Mouse (Mus musculus): ENCODE measurements at regions not wholly inside any gene's neighbourhood (a gene's known extent, or its start where the extent isn't known, plus 50 kb on each side); places are given as distances from the start of the nearest gene placed in this dataset.

DNA sequence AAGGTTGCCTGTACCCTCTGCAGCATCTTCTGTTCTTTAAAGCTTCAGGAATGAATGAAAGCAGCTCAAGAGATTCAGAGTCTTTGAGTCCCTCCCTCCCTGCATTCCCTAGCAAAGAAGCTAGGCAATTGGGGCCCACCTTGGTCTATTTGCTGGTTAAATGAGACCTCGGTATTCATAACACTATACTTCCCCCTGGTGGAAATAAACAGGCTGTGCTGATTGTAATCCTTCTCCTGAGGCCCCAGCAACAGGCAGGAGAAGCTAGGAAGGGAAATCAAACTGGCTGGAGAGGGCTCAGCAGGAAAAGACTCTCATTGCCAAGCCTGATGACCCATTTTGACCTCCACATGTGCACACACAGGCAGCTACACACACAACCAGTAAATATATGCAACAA, 137.1 kb downstream of the Sh3bp4 start:
- ATAC-seq (ENCODE audit: low TSS enrichment), result 0 out of 2 replicates have a peak, but pooled peaks have one; percentile 59

- ATAC-seq (ENCODE audit: low TSS enrichment), result no peak
Measured at GRCm38 (mm10) chr1:89211116-89211515, 140.9 kb downstream of the Sh3bp4 start.

DNA sequence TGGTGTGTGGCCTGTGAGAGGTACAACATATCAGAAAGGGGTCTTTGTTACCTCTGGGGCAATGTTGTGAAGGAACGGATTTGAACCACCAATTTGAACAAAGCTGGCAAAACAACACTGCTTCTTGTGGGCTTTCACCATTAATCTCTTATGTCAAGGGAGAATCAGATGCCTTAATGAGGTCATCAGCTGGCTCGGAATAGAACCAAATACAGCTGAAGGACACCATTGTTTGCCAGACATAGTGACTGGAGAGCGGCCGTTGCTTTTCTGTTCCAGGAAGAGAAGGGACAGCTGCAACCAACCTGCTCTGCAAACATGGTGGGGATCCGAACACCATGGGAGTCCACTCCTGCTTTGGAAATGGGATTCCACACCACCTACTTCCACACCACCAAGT, 158.2 kb downstream of the Sh3bp4 start:
- no peak for ATAC-seq (ENCODE audit: low TSS enrichment)

GRCm38 (mm10) chr1:89231756-89232155, 161.5 kb downstream of the Sh3bp4 start:
- no peak for ATAC-seq (ENCODE audit: low TSS enrichment)

- ATAC-seq (ENCODE audit: low TSS enrichment), result no peak
Measured at GRCm38 (mm10) chr1:89232391-89232790, 162.2 kb downstream of the Sh3bp4 start.

GRCm38 (mm10) chr1:89234895-89235294, 164.7 kb downstream of the Sh3bp4 start:
- ATAC-seq (ENCODE audit: low TSS enrichment), result no peak

- peak; percentile 83 for ATAC-seq (ENCODE audit: low TSS enrichment)
Measured at GRCm38 (mm10) chr1:89235296-89235695, 165.1 kb downstream of the Sh3bp4 start.

DNA sequence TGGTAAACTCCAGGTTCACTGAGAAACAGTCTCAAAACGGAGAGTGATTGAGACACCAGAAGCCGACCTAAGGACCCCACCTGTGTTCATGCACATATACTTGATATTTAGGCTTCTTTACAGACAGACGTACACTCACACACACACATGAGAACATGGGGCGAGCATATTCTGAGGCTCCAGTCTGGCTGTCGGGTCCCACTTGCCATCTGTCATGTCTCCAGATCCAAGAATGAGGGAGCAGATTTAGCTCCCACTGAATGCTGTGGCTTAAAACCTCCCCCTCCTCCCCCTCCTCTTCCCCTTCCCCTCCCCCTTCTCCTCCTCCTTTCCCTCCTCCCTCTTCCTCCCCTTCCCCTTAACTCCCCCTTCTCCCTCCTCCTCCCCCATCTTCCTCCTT, 167.5 kb downstream of the Sh3bp4 start:
- ATAC-seq (ENCODE audit: low TSS enrichment), result no peak

DNA sequence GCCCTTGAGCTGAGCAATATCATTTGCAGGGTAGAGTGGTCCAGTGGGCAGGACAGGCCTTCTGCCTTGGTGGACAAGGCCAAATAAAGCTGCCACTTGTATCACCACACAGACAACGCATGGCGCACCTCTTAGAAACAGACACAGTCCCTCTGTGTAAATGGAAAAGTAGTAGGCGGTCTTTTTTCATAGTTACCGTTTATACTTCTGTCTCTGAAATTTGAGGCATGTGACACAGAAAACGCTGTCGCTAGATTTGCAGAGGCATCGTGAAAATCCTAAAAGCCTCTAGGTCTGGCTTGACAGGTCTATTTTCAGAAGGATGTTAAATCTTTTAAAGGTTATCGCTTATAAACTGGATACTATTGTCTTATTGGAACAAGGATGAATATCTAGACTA, 174.4 kb downstream of the Sh3bp4 start:
- ATAC-seq (ENCODE audit: low TSS enrichment), result peak; percentile 57

DNA sequence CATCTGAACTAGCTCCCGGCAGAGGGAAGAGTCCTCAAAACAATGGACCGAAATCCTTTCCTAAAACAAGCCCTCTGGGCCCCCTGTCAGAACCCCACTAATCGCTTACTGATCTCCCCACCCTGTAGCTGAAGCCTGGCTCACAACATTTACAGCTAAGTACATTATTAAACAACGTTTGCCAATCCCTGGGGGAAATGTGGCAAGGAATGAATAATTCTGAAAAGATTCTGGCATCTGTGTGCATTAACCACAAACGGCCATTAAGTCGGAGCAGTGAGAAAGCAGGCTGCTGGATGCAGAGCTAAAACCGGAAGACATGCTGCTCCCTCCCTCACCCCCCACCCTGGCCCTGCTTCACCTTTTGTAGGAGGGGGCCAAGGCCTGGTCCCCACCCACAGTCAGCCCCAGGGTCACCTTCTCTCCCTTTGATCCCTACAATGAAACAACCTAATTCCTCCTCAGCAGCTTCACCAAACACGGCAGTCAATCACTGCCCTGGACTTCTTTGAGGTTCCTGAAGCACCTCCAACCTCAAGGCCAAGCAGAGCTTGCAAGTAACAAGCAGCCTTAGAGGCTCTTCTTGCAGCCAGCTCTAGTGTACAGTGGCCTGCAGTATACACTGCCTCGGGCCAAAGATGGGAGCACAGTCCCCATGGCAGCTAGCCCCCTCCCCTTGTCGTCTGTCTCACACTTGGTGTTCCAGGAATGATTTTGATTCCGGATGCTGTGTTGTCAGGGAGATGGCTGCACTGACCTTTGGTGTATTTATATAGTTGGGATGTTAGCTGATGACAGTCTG, 175.2 kb downstream of the Sh3bp4 start:
- ATAC-seq (ENCODE audit: low TSS enrichment), result no peak

DNA sequence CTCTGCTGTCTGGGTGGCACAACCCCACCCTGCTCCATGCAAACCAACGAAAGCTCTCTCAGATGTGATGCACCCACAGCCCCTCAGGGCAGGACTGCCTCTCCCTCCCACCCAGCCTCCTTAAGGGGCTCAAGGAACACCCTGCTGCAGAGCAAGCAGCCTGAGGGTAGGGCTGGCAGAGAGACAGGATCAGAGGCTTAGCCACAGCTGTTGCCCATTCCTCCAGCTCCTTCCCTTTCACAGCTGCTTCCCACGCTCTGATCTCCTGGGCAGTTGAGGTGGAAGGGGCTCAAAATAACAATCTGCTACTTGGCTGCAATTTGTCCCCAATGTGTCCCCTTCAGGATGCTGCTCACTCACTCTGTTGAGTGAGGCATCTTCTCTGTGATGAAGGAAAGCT, 181.5 kb downstream of the Sh3bp4 start:
- no peak for ATAC-seq (ENCODE audit: low TSS enrichment)

DNA sequence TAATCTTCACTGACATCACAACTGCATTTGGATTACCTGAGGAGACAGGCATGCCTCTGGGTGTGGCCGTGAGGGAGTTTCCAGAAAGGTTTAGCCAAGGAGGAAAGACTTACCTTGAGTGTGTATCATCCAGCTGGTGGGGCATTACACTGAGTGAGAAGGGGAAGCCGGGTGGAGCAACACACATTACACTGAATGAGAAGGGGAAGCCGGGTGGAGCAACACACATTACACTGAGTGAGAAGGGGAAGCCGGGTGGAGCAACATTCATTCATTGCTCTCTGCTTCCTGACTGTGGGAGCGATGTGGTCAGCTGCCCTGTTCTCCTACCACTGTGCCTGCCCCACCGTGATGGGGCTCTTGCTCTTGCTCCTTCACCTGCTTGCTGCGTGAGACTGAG, 182.3 kb downstream of the Sh3bp4 start:
- ATAC-seq (ENCODE audit: low TSS enrichment), result no peak

DNA sequence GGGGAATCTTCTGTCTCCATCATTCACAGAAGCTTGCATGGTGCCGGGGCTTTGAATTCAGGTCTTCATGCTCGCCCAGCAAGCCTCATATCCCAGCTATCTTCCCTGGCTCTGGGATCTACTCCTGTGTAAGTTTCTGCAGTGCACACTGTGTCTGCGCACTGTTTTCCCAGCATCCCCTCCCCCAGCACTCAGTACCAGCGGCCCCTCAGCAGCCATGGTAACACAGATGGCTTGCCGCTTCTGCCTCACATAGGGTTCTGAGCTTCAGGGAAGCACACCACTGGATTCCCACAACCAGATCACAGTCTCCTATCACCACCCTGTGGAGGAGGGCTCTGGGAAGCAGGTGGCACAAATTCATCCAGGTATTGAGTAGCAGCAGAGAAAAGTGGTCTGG, 187.7 kb downstream of the Sh3bp4 start:
- no peak; the same call in 1 of the 2 replicates for ATAC-seq (ENCODE audit: low TSS enrichment)

GRCm38 (mm10) chr1:89265771-89266170, 188.8 kb upstream of the Agap1 start:
- no peak for ATAC-seq (ENCODE audit: low TSS enrichment)

DNA sequence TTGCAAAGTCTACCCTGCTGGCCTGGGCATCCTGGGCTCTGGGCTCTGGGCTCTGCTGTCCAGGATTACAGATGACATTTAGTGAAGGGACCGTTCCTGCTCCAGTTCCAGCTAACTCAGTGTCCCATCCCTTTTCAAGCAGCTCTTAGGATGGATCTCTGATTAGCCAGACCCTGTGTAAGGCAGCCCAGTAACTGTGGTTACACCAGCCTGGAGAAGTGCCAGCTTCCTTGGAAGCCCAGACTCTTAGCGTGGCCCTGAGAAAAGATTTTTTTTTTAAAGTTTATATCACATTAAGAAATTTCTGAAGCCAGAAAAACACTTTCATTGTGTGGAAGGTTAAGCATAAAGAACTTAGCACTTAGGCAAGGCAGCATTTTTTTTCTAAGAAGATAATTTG, 185.8 kb upstream of the Agap1 start:
- ATAC-seq (ENCODE audit: low TSS enrichment), result no peak

GRCm38 (mm10) chr1:89271743-89272142, 182.9 kb upstream of the Agap1 start:
- no peak for ATAC-seq (ENCODE audit: low TSS enrichment)

GRCm38 (mm10) chr1:89273021-89273420, 181.6 kb upstream of the Agap1 start:
- no peak for ATAC-seq (ENCODE audit: low TSS enrichment)

- ATAC-seq (ENCODE audit: low TSS enrichment), result no peak
Measured at GRCm38 (mm10) chr1:89273786-89274362, 180.7 kb upstream of the Agap1 start.

- no peak for ATAC-seq (ENCODE audit: low TSS enrichment)
Measured at GRCm38 (mm10) chr1:89279382-89279781, 175.2 kb upstream of the Agap1 start.

DNA sequence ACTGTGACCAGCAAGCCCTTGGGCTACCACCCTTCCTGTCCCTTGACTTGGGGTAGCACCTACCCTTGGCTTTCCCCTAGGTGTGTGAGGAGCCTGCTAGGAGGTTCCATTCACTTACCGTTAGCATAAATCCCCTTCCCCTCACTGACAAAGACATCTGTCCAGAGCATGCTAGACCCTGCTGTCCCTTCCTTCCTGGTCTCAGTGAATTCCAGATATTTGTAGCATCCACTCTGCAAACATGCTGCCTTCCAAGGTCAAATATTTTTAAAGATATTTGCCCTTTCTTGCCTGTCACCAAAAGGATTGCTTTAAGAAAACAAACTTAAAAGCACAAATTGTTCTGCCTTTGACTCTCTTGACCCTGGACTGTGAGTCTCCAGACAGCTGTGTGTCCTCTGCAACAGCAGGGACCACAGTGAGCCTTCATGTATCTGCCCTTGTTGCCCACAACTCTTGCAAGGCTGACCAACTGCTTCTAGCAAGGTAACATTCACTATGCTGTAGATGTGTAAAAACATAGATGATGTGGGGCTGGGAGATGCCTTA, 173.4 kb upstream of the Agap1 start:
- ATAC-seq (ENCODE audit: low TSS enrichment), result no peak

- no peak for ATAC-seq (ENCODE audit: low TSS enrichment)
Measured at GRCm38 (mm10) chr1:89285041-89285440, 169.6 kb upstream of the Agap1 start.

DNA sequence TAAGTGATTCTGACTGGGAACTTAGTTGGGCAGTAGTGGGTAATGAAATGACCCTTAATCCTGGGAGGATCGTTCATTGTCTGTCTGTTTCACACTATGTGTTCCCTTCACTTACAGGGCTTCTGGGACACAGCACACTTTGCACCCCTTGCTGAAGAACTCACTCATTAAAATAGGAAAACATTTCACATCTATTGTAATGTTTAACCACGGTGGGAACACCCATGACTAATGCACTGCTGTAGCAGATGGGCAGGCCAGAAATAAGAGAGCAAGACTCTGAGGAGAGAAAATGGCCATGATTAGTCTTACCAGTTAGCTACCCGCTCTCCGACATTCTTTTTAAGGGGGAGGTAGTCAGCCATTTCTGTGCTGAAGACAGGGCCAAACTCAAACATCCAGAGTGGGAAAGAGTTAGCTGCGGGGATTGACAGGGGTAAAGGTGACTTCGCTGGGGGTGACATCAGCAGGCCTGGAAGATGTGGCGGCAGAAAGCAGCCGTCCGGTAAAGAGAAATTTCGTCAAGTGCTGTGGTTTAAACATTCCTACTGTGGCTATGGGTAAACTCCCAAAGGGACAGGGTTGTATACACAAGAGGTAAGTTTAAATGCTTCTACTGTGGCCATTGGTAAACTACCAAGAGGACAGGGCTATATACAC, 167.3 kb upstream of the Agap1 start:
- no peak for ATAC-seq (ENCODE audit: low TSS enrichment)

DNA sequence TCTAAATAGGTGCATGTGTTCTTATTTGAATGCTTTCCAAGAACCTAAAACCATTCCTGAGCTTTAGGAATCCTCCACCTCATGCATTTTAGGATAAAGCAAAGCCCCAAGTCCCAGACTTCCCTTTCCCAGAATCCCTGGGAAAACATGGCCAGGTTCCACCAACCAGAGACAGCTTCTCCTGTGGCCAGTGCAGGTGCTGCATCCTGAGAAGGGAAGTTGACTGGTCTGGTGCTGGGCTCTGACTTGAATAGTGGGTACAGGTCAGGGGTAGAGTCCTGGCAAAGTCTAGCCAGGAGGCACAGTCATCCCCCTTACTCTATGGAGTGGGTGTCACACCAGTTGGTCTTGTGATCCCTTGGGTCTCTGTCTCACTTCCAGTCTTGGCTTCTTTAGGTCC, 166.6 kb upstream of the Agap1 start:
- ATAC-seq (ENCODE audit: low TSS enrichment), result no peak
